Mouse (Mus musculus): ENCODE results near the gene Ciita. TPM values are rescaled to one million over a fixed set of nuclear protein-coding genes. Genes with fewer than 3 reads are reported as not detected.

The Ciita gene
- total and polyA plus RNA-seq, 2 experiments from 2014 or later, result under 0.01 to 0.26 TPM

DNA sequence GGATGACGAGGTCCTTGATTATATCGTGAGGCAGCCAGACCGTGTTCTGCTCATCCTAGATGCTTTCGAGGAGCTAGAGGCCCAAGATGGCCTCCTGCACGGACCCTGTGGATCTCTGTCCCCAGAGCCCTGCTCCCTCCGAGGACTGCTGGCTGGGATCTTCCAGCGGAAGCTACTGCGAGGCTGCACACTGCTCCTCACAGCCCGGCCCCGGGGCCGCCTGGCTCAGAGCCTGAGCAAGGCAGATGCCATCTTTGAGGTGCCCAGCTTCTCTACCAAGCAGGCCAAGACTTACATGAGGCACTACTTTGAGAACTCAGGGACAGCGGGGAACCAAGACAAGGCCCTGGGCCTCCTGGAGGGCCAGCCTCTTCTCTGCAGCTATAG lies 31.3 kb downstream of the Ciita start:
- H3K4me3 ChIP-seq (ENCODE audit: low read depth, low read length), result no peak overlapping the region
- TF ChIP-seq CTCF (IDR thresholded peaks at IDR 0.05), result no peak
- 87% methylated on average over 12 of the region's 12 CpGs for WGBS
- ATAC-seq (ENCODE audit: low FRiP score) (no peak), DNase-seq (ENCODE audit: low spot score) (no peak)
- H3K27me3 ChIP-seq (ENCODE audit: insufficient read depth, low read length), result no peaks in the 10 kb centered on the region
- no peak overlapping the region for H3K9ac ChIP-seq (replicated peaks; ENCODE audit: low read length, poor library complexity, severe bottlenecking)
- H3K36me3 ChIP-seq (ENCODE audit: insufficient read depth, low read length), result no peaks in the 10 kb centered on the region
- H3K4me1 ChIP-seq (ENCODE audit: insufficient read depth, low read length), result no peaks in the 10 kb centered on the region
- H3K4me2 ChIP-seq (ENCODE audit: low read depth, low read length, poor library complexity, severe bottlenecking), result no peak overlapping the region
- H3K27ac ChIP-seq (ENCODE audit: low read depth, low read length), result no peak overlapping the region
- H3K9me3 ChIP-seq (ENCODE audit: low read length), result no peaks in the 10 kb centered on the region

DNA sequence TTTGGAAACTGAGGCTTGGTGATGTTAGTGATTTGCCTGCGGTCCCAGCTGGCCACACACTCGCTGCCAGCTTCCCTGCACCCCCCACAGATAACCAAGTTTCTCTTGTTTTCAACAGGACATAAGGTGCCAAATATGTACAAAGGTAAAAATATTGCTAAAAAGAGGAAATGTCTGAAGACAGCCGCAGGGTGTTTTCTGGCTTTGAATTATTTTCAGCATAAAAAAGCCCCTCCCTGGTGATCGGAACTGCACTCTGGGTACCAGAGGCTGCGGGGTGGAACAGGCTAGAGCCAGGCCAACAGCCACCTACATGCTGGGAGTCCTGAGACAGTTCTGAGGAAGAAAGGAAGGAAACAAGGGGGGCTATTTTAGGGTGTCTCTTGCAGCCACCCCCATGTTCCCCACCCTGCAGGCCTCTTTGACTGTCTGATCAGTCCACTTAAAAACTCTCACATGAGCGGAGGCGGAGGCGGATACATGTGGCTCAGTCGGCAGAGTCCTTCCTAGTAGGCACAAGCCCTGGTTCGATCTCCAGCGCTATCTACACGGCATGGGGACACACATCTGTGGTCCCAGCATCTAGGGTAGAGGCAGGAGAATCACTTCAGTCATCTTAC lies 36.2 kb downstream of the Ciita start:
- Histone ChIP-seq H3K4me1 (ENCODE audit: insufficient read depth, low read length) (no peaks in the 10 kb centered on the region), H3K9ac (replicated peaks; ENCODE audit: low read length, poor library complexity, severe bottlenecking) (no peak overlapping the region), H3K27me3 (ENCODE audit: insufficient read depth, low read length) (no peaks in the 10 kb centered on the region), H3K27ac (ENCODE audit: low read depth, low read length) (no peak overlapping the region), H3K4me3 (ENCODE audit: low read depth, low read length) (no peak overlapping the region), H3K4me2 (ENCODE audit: low read depth, low read length, poor library complexity, severe bottlenecking) (no peak overlapping the region), H3K9me3 (ENCODE audit: low read length) (no peaks in the 10 kb centered on the region), H3K36me3 (ENCODE audit: insufficient read depth, low read length) (no peaks in the 10 kb centered on the region)
- ATAC-seq (ENCODE audit: low FRiP score) (no peak), DNase-seq (ENCODE audit: low spot score) (no peak)
- 92% methylated on average over 12 of the region's 12 CpGs for WGBS
- no peak for TF ChIP-seq CTCF (IDR thresholded peaks at IDR 0.05)

DNA sequence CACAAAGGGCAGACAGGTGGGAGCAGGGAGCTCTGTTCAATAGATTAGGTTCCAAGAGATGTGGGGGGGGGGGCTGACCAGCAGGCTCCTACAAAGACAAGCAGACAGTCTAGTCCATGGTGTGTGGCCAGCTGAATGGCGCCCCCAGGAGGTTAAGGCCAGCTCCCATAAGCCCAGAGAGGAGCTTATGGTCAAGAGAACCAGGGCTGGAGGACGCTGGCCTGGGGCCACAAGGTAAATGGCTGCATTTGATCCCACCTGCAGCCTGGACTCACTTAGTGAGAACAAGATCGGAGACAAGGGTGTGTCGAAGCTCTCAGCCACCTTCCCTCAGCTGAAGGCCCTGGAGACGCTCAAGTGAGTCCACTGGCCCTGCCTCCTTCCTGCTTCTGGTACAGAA lies 38.2 kb downstream of the Ciita start:
- H3K4me1 ChIP-seq (ENCODE audit: insufficient read depth, low read length), result no peaks in the 10 kb centered on the region
- H3K27me3 ChIP-seq (ENCODE audit: insufficient read depth, low read length), result no peaks in the 10 kb centered on the region
- TF ChIP-seq CTCF (IDR thresholded peaks at IDR 0.05), result 0 out of 2 replicates have a peak, but pooled peaks have one; percentile 7
- no peak overlapping the region for H3K9ac ChIP-seq (replicated peaks; ENCODE audit: low read length, poor library complexity, severe bottlenecking)
- DNase-seq (ENCODE audit: low spot score) (no peak), ATAC-seq (ENCODE audit: low FRiP score) (no peak)
- no peaks in the 10 kb centered on the region for H3K36me3 ChIP-seq (ENCODE audit: insufficient read depth, low read length)
- H3K4me3 ChIP-seq (ENCODE audit: low read depth, low read length), result no peak overlapping the region
- WGBS, result 65% methylated on average over 5 of the region's 5 CpGs
- no peak overlapping the region for H3K4me2 ChIP-seq (ENCODE audit: low read depth, low read length, poor library complexity, severe bottlenecking)
- H3K9me3 ChIP-seq (ENCODE audit: low read length), result no peaks in the 10 kb centered on the region
- H3K27ac ChIP-seq (ENCODE audit: low read depth, low read length), result no peak overlapping the region

DNA sequence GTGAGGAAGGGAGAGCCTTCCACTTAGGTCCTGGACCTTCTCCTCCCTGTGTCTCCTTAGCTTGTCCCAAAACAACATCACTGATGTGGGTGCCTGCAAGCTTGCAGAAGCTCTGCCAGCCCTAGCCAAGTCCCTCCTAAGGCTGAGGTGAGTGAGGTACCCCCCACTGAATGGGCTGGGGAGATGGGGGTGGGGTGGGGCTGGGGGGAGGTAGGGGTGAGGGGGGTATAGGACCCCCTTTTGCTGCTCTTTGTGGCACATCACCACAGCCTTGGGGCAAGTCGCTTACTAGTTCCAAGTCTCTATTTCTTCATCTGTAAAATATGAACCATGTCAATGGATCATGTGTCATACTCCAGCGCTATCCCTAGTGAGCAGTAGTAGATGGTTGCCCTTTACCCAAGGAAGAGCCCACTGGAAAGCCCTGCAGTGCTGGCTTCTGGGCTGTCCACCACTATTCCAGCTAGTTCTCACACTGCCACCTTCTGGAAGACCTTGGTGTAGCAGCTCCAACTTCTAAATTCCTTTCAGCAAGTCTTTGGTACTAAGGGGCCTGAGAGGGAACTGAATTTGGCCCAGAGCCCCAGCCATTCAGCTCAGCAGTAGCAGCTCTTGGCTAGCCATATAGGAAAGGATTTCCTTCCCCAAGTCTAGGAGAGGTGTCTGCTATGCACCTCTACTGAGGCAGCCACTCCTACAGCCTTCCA lies 41.2 kb downstream of the Ciita start:
- Histone ChIP-seq H3K9me3 (ENCODE audit: low read length) (no peaks in the 10 kb centered on the region), H3K36me3 (ENCODE audit: insufficient read depth, low read length) (no peaks in the 10 kb centered on the region), H3K4me1 (ENCODE audit: insufficient read depth, low read length) (no peaks in the 10 kb centered on the region), H3K4me3 (ENCODE audit: low read depth, low read length) (no peak overlapping the region), H3K9ac (replicated peaks; ENCODE audit: low read length, poor library complexity, severe bottlenecking) (no peak overlapping the region), H3K4me2 (ENCODE audit: low read depth, low read length, poor library complexity, severe bottlenecking) (no peak overlapping the region), H3K27me3 (ENCODE audit: insufficient read depth, low read length) (no peaks in the 10 kb centered on the region), H3K27ac (ENCODE audit: low read depth, low read length) (no peak overlapping the region)
- DNase-seq (ENCODE audit: low spot score) (peak; percentile 90), ATAC-seq (ENCODE audit: low FRiP score) (peak; percentile 75; the same call in 1 of the 2 replicates)
- WGBS, result 39% methylated on average over 2 of the region's 2 CpGs
- peak; percentile 89 for TF ChIP-seq CTCF (IDR thresholded peaks at IDR 0.05)

DNA sequence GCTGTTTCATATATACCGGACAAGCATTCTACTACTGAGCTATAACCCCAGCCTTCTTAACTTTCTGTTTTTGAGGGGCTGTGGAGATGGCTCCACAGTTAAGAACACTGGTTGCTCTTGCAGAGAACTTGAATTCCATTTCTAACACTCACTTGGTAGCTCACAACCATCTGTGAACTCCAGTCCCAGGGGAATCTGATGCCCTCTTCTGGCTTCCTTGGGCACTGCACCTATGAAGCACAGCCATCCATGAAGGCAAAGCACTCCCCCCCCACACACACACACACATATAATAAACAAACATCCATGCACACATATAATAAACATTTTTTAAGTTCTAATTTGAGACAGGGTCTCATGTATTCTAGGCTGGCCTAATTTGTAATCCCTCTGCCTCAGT lies 43.0 kb downstream of the Ciita start:
- Histone ChIP-seq H3K27ac (ENCODE audit: low read depth, low read length) (no peak overlapping the region), H3K4me2 (ENCODE audit: low read depth, low read length, poor library complexity, severe bottlenecking) (no peak overlapping the region), H3K27me3 (ENCODE audit: insufficient read depth, low read length) (no peaks in the 10 kb centered on the region), H3K36me3 (ENCODE audit: insufficient read depth, low read length) (no peaks in the 10 kb centered on the region), H3K4me1 (ENCODE audit: insufficient read depth, low read length) (no peaks in the 10 kb centered on the region), H3K9me3 (ENCODE audit: low read length) (no peaks in the 10 kb centered on the region), H3K4me3 (ENCODE audit: low read depth, low read length) (no peak overlapping the region), H3K9ac (replicated peaks; ENCODE audit: low read length, poor library complexity, severe bottlenecking) (no peak overlapping the region)
- 93% methylated on average over 1 of the region's 1 CpGs for WGBS
- ATAC-seq (ENCODE audit: low FRiP score) (no peak), DNase-seq (ENCODE audit: low spot score) (peak; percentile 63)
- TF ChIP-seq CTCF (IDR thresholded peaks at IDR 0.05), result peak; percentile 83

DNA sequence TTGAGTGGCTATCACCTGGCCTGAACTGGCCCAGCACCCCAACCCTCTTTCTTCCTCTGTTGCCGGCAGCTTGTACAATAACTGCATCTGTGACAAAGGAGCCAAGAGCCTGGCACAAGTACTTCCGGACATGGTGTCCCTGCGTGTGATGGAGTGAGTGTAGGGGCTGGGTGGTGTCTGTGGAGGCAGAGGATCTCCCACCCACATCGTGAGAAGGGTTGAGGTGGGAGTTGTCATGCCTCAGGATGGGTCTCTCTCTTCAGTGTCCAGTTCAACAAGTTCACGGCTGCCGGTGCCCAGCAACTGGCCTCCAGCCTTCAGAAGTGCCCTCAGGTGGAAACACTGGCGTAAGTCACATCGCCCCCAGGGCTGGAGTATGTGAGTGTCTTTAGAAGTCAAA lies 43.8 kb downstream of the Ciita start:
- Histone ChIP-seq H3K4me1 (ENCODE audit: insufficient read depth, low read length) (no peaks in the 10 kb centered on the region), H3K9ac (replicated peaks; ENCODE audit: low read length, poor library complexity, severe bottlenecking) (no peak overlapping the region), H3K4me2 (ENCODE audit: low read depth, low read length, poor library complexity, severe bottlenecking) (no peak overlapping the region), H3K9me3 (ENCODE audit: low read length) (no peaks in the 10 kb centered on the region), H3K27ac (ENCODE audit: low read depth, low read length) (no peak overlapping the region), H3K27me3 (ENCODE audit: insufficient read depth, low read length) (no peaks in the 10 kb centered on the region), H3K4me3 (ENCODE audit: low read depth, low read length) (no peak overlapping the region), H3K36me3 (ENCODE audit: insufficient read depth, low read length) (no peaks in the 10 kb centered on the region)
- WGBS, result 87% methylated on average over 8 of the region's 8 CpGs
- DNase-seq (ENCODE audit: low spot score) (no peak), ATAC-seq (ENCODE audit: low FRiP score) (no peak)
- TF ChIP-seq CTCF (IDR thresholded peaks at IDR 0.05), result no peak

All from midbrain, postnatal 0 days (tissue).